Mouse (Mus musculus) cortical plate, adult 2 months (tissue): ENCODE data around the gene Pomt1. TPM values are rescaled to one million over a fixed set of nuclear protein-coding genes. Genes with fewer than 3 reads are reported as not detected.

Experiments
- H3K27ac ChIP-seq: fragments of 200-500 bp; 2 replicates; pipeline ENCODE4 v1.5.1; 2012; ENCODE audit warnings: low read length, control low read depth, inconsistent platforms; ENCODE audit not compliant: insufficient read depth
- H3K4me1 ChIP-seq: fragments of 200-500 bp; 2 replicates; pipeline ENCODE4 v1.6.1; 2011; ENCODE audit warnings: low read length; ENCODE audit not compliant: control insufficient read depth, insufficient read depth
- H3K4me3 ChIP-seq: fragments of 200-500 bp; 2 replicates; pipeline ENCODE4 v1.5.1; 2011; ENCODE audit warnings: mild to moderate bottlenecking, low read length, control low read depth; ENCODE audit not compliant: insufficient read depth
- CTCF ChIP-seq: fragments of 200-500 bp; IDR thresholded peaks from 2 replicates; pipeline ENCODE4 v1.5.1; 2011; ENCODE audit warnings: mild to moderate bottlenecking, control low read depth, low read length; ENCODE audit not compliant: insufficient read depth; ENCODE audit errors: extremely low read depth
- POLR2A ChIP-seq: fragments of 200-500 bp; IDR thresholded peaks from 2 replicates; pipeline ENCODE4 v1.6.1; 2011; ENCODE audit warnings: mild to moderate bottlenecking, low read length, control low read depth; ENCODE audit not compliant: insufficient read depth; ENCODE audit errors: extremely low read depth
- polyA plus RNA-seq: library from polyadenylated mRNA; depleted of rRNA; stranded (reverse); fragments of >200 nt; gene quantifications from 2 replicates; pipeline ENCODE4 v1.2.3, GENCODE M21; 2012

Pomt1 gene
- polyA plus RNA-seq, 1 experiment = 16.8 TPM

- no peak for TF ChIP-seq CTCF
- TF ChIP-seq POLR2A = no peak
- no peaks in the 10 kb centered on the region; the same call in 1 of the 2 replicates for H3K4me1 ChIP-seq
- no peak overlapping the region for H3K4me3 ChIP-seq
- H3K27ac ChIP-seq = no peak overlapping the region
These were observed 16.4 kb upstream of the Pomt1 start for GRCm38 (mm10) chr2:32220021-32220420.

- Histone ChIP-seq H3K4me1 (no peaks in the 10 kb centered on the region; the same call in 1 of the 2 replicates), H3K4me3 (no peak overlapping the region), H3K27ac (no peak overlapping the region)
- TF ChIP-seq POLR2A (no peak), CTCF (no peak)
These were observed 15.4 kb upstream of the Pomt1 start for GRCm38 (mm10) chr2:32220969-32221368.

- no peaks in the 10 kb centered on the region; the same call in 1 of the 2 replicates for H3K4me1 ChIP-seq
- TF ChIP-seq POLR2A (no peak), CTCF (no peak)
- H3K4me3 ChIP-seq = no peak overlapping the region
- H3K27ac ChIP-seq = no peak overlapping the region
These were observed 14.8 kb upstream of the Pomt1 start for GRCm38 (mm10) chr2:32221577-32221976.

- Histone ChIP-seq H3K4me1 (no peaks in the 10 kb centered on the region; the same call in 1 of the 2 replicates), H3K27ac (no peak overlapping the region), H3K4me3 (no peak overlapping the region)
- TF ChIP-seq CTCF (no peak), POLR2A (no peak)
These were observed 14.3 kb upstream of the Pomt1 start for GRCm38 (mm10) chr2:32222057-32222456.

GRCm38 (mm10) chr2:32235433-32235832 is 957 bp upstream of the Pomt1 start:
- Histone ChIP-seq H3K4me3 (no peak overlapping the region; the same call in 1 of the 2 replicates), H3K27ac (no peak overlapping the region), H3K4me1 (peaks cover 3% of the 10 kb centered on the region; the same call in 1 of the 2 replicates)
- TF ChIP-seq POLR2A (no peak), CTCF (no peak)

GRCm38 (mm10) chr2:32236760-32237487 is 534 bp downstream of the Pomt1 start:
- H3K4me1 ChIP-seq = peaks cover 3% of the 10 kb centered on the region; the same call in 1 of the 2 replicates
- no peak overlapping the region for H3K27ac ChIP-seq
- TF ChIP-seq CTCF (peak; percentile 18; the same call in 1 of the 2 replicates), POLR2A (no peak)
- H3K4me3 ChIP-seq = peak overlapping the region; percentile 63

- TF ChIP-seq CTCF = no peak
- TF ChIP-seq POLR2A = no peak
- H3K27ac ChIP-seq = no peak overlapping the region
- peak overlapping the region; percentile 63 for H3K4me3 ChIP-seq
- peaks cover 3% of the 10 kb centered on the region; the same call in 1 of the 2 replicates for H3K4me1 ChIP-seq
These were observed 1.2 kb downstream of the Pomt1 start for GRCm38 (mm10) chr2:32237571-32237970.

GRCm38 (mm10) chr2:32238708-32239435 is 2.5 kb downstream of the Pomt1 start:
- peaks cover 3% of the 10 kb centered on the region; the same call in 1 of the 2 replicates for H3K4me1 ChIP-seq
- H3K4me3 ChIP-seq = no peak overlapping the region
- no peak overlapping the region for H3K27ac ChIP-seq
- no peak for TF ChIP-seq POLR2A
- TF ChIP-seq CTCF = no peak

- H3K4me1 ChIP-seq = no peaks in the 10 kb centered on the region
- H3K27ac ChIP-seq = no peak overlapping the region
- no peak for TF ChIP-seq POLR2A
- no peak overlapping the region for H3K4me3 ChIP-seq
These were observed 4.2 kb downstream of the Pomt1 start for GRCm38 (mm10) chr2:32240591-32240990.

- TF ChIP-seq POLR2A (no peak), CTCF (no peak)
- H3K4me1 ChIP-seq = no peaks in the 10 kb centered on the region
- no peak overlapping the region for H3K4me3 ChIP-seq
- H3K27ac ChIP-seq = no peak overlapping the region
These were observed 6.6 kb downstream of the Pomt1 start for GRCm38 (mm10) chr2:32242986-32243385.

GRCm38 (mm10) chr2:32246741-32247140 is 10.4 kb downstream of the Pomt1 start:
- TF ChIP-seq POLR2A (no peak), CTCF (no peak)
- H3K27ac ChIP-seq = no peak overlapping the region
- H3K4me1 ChIP-seq = no peaks in the 10 kb centered on the region
- H3K4me3 ChIP-seq = no peak overlapping the region
